Mouse (Mus musculus) E14TG2a.4 (cell line): ENCODE measurements around the gene Cyfip2.

ENCODE experiments used
- CTCF ChIP-seq: conservative IDR thresholded peaks from 2 replicates; pipeline ENCODE4 v1.5.1; 2014; ENCODE audit warnings: low read length
- POU5F1 ChIP-seq: IDR thresholded peaks from 2 replicates; pipeline ENCODE4 v1.6.1; 2014; ENCODE audit warnings: low read length, borderline replicate concordance

GRCm38 (mm10) chr11:46278140-46278539 is 34.5 kb downstream of the Cyfip2 start:
- TF ChIP-seq CTCF (no peak), POU5F1 (no peak)
